Mouse (Mus musculus) A20 (cell line): ENCODE data around the gene Rasl2-9.
A peak's percentile ranks its signal among the peaks of the same experiment; 100 is the strongest.
"Not testable (repeated sequence)": the region's sequence is repeated elsewhere in the genome, so short reads cannot be mapped to it uniquely, and the experiment has no call there.

Experiments
- DNase-seq: peaks from one replicate; pipeline ENCODE4 v3.0.0-alpha.2; 2011; ENCODE audit warnings: low read depth, low spot score

Gene Rasl2-9

DNA sequence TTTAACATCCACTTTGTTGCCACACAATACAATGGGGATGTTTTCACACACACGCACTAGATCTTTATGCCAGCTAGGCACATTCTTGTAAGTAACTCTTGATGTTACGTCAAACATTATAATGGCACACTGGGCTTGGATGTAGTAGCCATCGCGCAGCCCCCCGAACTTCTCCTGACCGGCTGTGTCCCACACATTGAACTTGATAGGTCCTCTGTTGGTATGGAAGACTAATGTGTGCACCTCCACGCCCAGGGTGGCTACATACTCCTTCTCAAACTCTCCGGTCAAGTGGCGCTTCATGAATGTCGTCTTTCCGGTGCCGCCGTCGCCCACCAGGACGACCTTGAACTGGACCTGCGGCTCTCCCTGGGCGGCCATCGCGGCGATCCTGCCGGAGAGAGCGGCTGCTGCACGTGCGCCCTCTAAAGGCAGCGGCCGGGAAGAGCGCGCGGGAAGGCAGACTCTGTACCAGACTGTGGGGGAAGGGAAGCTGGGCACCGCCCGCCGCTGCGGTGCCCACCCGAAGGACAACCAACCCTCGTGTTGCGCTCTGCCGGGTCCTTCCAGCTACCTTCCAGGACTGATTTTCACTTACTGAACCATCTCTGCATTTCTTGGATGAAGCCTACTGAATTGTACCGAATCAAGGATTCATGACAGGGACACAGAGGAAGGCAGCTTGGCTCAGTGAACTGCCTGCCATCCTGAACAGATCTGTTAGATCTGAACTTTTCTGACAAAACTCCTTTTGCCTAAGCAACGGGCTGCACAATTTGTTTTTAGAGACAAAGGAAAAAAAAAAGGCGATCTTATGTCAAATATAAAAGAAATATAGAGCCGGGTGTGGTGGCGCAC is at the start of gene Rasl2-9:
Gene Rasl2-9 (minus strand): TSS at position 402 of the 858 bp plus-strand sequence.
- peak; percentile 91 for DNase-seq

GRCm38 (mm10) chr7:5149570-5149969 is 23.8 kb upstream of the Rasl2-9 start, which contains the start of gene Vmn1r55:
Gene Vmn1r55, minus strand, starts transcription at chr7:5149670.
- DNase-seq, result not testable (repeated sequence)

GRCm38 (mm10) chr7:5125078-5125477 is 672 bp downstream of the Rasl2-9 start:
- DNase-seq, result no peak

DNA sequence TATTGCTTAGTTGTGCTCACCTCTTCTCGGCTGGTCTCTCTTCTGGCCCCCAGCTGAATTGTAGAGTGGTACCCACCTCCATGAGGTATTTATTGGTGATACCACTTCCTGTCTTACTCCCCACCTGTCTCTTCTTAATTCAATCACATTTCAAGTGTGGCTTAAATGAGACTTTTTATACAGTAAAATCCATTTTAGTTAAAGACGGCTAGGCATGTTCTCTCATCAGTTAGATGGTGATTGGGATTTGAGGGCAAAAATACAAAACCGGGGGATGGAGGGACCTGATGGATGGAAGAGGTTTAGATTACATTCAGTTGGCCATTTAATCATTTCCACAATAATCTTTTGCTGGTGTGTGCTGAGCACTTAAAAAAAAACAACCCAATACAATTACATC is 8.9 kb downstream of the Rasl2-9 start, which contains the start of gene Rfpl4:
Gene Rfpl4 (minus strand): TSS at position 101 of the 400 bp plus-strand sequence.
- no peak for DNase-seq

DNA sequence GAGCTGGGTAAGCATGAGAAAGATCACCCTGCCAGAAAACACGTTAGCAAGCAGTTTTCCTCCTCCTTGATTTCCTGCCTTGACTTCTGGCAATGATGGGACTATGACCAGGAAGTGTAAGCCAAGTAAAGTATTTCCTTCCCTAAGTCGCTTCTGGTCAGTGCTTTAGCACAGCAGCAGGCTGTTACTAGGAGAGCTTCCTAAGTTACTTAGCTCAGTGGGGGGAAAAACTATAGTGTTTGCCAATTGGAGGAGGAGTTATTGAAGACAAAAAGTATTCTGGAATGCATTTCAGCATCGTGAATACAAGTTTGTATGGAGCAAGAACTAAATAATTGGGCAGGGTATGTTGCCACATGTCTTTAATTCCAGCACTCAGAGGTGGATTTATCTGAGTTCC is 13.0 kb downstream of the Rasl2-9 start:
- DNase-seq, result no peak

DNA sequence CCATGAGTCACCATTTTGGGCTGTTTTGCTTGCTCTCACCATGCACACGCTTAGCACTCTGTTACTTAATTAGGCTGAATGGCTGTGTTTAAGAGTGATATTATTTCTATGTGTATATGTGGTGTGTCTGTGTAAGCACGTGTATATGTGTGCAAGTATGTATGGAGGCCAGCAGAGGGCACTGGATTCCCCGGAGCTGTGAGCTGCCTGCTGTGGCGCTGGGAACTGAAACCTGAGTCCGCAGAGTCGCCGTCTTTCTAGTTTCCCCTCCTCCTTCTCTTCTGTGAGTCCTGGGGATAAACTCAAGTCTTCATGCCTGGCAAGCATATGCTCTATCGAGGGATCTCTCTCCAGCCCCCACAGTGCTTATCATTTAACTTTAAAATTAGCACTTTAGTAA is 16.4 kb downstream of the Rasl2-9 start:
- no peak for DNase-seq

GRCm38 (mm10) chr7:5108272-5108671 is 17.5 kb downstream of the Rasl2-9 start:
- DNase-seq, result no peak

DNA sequence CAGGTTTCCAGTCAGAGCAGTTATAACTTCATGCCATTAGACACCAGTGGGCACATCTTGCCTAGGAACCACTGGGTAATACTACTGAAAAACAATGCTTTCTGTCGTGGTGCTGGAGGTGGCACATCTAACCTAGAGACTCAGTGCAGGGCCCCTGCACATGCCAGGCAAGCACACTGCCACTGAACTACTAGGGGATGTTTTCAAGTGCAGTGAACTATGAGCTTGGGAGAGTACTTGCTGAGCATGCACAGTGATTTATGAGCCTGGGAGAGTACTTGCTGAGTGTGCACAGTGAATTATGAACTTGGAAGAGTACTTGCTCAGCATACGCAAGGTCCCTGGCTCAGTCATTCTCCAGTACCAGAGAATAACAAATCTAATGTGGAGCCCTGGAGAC is 23.2 kb downstream of the Rasl2-9 start:
- peak; percentile 36 for DNase-seq

DNA sequence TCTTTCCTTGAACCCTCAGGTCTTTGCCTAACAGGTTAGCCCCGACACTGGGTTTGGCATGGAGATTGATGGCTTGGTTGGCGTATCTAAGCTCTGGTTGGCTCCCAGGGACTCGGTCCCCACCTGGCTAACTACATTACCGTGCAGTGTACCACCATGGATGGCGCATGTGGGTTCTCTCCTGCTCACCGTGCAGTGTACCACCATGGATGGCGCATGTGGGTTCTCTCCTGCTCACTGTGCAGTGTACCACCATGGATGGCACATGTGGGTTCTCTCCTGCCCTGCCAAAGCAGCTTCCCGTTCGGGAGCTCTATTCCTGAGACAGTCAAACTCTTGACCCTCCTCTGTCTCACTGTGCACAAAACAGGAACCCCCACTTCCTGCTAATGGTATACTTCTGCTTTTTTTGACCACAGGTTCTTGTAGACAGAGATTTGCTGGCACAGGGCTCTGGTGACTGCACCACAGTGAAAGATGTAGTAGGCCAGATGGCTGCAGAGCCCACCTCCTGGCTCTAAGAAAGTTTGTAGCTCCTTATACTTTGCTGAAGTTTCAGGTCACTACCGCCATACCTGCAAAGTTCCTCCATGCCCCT is 24.6 kb downstream of the Rasl2-9 start:
- peak; percentile 92 for DNase-seq

DNA sequence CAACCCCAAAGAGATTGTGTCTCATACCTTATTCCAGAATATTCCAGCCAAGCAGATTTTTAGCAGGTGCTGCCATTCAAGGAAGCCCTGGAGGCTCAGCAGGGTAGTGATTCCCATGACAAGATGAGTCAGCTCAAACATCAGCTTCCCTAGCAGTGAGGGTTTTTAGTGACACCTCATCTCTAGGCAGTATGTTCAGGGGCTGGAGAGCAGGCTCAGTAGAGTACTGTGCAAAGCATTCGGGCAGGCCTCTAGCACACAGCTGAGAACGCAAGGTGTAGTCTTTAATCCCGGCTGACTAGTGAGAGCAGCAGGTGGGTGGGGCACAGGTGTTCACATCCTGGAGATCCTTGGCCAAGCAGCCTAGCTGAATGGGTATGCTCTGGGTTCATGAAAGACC is 26.0 kb downstream of the Rasl2-9 start:
- DNase-seq, result peak; percentile 79

DNA sequence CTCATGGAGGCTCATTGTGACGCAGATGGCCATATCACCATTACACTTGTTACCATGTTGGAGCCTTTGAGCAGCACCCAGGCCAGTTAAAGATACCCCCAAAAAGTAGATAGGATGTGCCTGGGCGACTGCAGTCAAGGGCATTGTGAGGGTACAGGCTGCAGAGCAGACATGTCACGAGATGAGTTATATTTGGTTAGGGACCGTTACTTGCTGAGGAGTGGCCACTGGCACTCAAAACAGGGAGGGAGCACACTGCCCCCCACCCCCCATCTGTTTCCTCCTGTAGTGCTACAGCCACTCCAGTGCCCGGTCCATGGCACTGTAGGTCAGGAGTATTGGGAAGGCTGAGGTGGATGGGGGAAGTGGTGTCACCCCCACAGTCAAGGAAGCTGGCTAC is 27.0 kb downstream of the Rasl2-9 start:
- no peak for DNase-seq

- DNase-seq, result no peak
Measured at GRCm38 (mm10) chr7:5092831-5093510, 32.8 kb downstream of the Rasl2-9 start.

- DNase-seq, result no peak
Measured at GRCm38 (mm10) chr7:5092381-5092780, 33.4 kb downstream of the Rasl2-9 start.

DNA sequence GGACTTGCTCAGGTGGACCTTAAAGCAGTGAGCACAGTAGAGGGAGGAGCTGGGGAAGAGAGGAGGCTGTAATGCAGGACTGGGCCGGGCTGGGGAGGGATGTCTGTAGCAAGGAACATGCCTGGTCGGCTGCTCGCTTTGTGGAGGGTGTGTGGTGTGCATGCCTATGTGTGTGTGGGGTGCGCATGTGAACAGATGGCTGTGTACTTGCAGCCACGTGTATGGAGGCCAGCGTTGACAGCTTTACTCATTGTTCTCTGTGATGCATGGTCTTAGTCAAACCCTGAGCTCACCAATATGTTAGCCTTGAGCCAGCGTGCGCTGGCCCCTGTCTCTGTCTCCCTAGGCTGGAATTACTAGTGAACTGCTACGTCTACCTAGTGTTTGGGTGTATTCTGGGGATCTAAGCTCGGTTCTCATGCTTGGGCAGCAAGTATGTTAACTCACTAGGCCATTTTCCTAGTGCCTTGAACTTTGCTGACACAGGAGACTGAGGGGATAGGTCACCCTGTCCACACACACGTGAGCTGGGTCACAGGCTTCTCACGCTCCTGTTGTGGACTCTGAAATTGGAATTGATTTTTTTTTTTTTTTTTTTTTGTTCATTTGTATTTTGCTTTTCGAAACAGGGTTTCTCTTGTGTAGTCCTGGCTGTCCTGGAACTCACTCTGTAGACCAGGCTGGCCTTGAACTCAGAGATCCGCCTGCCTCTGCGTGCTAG is 34.6 kb downstream of the Rasl2-9 start:
- DNase-seq, result no peak

DNA sequence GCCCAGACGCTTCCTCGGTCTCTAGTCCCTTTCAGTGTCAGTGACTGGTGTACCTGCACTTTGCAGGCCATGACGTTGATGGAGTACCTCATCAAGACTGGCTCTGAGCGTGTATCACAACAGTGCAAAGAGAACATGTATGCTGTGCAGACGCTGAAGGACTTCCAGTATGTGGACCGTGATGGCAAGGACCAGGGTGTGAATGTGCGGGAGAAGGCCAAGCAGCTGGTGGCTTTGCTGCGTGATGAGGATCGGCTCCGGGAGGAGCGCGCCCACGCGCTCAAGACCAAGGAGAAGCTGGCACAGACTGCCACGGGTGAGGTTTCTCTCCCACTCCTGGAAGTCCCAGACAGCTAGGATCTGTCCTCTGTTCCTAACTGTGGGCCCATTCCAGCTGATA is 35.9 kb downstream of the Rasl2-9 start:
- no peak for DNase-seq

DNA sequence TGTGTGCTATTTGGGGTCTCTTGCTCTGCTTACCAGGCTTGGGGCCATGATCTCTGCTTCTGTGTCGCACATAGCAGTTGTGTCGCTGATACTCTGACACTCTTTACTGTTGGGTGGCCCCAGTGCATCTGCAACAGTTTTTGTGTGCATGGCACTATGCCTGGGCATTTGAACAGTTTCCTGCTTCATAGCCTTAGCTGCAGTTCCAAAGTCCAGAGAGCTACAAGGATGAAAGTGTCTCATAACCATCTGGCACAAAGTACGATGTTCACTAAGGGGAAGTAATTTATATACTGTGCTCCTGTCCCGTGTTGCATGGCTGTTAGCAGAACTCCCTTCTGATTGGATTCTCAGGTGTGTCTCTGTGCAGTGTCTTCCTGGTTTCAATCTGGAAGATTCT is 37.9 kb downstream of the Rasl2-9 start:
- no peak for DNase-seq

DNA sequence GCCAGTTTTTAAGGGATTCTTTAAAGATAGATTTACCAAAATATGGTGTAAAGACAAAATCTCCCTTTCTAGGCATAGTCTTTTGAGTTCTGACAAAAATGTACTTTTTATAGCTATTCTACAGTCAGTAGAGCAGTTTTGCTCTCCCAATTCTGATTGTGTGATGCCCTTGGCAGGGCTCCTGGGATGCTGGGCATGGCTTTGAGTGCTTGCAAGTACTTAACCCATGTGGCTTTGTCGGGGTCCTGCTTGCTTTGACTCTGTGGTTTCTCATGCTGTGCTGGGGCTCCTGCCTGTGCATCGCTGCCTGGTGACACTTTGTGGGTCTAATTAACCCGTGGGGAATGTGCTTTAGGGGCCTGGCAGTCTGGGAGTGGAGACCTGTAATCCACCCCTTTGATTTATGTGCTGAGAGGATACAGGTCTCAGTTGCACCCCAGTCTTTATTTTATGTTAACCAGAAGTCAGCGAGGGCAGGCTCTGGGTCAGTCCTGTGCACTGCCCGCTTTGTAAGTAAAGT is 38.8 kb downstream of the Rasl2-9 start:
- DNase-seq, result no peak

- DNase-seq, result no peak
Measured at GRCm38 (mm10) chr7:5085512-5085911, 40.2 kb downstream of the Rasl2-9 start.

- peak; percentile 91 for DNase-seq
Measured at GRCm38 (mm10) chr7:5083325-5084105, 42.2 kb downstream of the Rasl2-9 start.

DNA sequence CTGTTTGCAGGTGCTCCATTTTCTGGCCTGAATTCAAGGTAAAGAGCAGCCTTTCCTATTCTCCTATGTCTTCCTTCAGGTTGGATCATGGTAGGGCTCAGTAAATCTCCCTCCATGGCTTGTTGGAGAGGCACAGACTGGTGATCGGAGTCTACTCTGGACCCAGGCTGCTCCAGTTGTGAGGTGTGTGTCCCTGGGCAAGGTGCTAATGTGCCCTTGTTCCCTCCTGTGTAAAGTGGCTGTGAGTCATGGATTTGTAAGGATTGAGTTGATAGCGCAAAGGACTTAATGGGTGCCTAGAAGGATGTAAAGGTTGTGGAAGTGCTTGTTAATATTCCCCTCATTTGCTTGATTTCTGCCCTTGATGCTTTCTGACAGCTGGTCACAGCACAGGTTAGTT is 43.8 kb downstream of the Rasl2-9 start:
- peak; percentile 40 for DNase-seq

- DNase-seq, result peak; percentile 69
Measured at GRCm38 (mm10) chr7:5081241-5081640, 44.5 kb downstream of the Rasl2-9 start.
